Mouse (Mus musculus): Measurements from ENCODE around the gene Gatc.

DNA sequence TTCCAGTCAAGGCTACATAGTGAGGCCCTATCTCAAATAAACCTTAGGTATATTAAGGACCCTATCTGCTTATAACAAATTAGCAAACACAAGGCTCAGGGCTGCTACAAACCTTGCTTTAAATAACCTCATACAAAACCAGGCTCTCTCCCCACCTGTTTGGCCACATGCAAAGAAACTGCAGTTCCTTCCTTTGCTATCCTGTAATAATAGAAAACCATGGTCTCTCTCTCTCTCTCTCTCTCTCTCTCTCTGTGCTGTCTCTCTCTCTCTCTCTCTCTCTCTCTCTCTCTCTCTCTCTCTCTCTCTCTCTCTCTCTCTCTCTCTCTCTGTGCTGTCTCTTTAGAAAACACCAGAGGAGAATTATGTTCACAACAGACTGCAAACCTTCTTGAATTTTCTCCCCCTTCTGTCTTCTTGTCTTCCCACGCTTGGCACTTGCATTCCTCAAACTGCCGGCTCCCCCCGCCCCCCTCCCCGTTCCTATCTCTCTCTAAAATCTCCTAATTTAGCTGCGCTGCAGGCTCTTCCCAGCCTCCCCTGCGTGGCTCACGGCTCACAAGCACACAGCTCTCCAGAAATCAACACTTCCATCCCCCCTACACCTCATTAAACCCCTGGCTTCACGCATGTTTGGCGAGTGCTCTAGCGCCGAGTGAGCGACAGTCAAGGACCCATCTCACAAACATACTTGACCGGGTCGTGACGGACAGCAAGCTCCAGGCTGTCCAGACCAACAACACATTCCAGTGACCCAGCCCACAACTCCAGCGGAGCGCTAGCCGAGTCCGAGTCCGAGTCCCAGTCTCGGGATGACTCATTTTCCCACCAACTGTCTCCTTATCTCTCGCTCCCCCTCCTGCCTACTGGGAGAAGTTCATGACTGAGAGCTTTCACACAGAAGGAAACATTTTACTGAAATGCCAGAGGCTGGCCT is 21.7 kb downstream of the Gatc start:
- TF ChIP-seq CTCF (IDR thresholded peaks at IDR 0.05; ENCODE audit: low read depth) (peak; percentile 72), EP300 (IDR thresholded peaks at IDR 0.05; ENCODE audit: low read depth) (no peak)
